Mouse (Mus musculus) cerebellum, adult 18-20 months (tissue): ENCODE data around the gene Ms4a4a.

Experiments
- DNase-seq, 2 experiments: peaks; one replicate each; pipeline ENCODE4 v3.0.0; 2021

The Ms4a4a gene

GRCm38 (mm10) chr19:11435058-11435834, 59.9 kb downstream of the Ms4a4a start:
- no peak for DNase-seq
